Mouse (Mus musculus): ENCODE measurements around the gene Gpr183.

Gene Gpr183

DNA sequence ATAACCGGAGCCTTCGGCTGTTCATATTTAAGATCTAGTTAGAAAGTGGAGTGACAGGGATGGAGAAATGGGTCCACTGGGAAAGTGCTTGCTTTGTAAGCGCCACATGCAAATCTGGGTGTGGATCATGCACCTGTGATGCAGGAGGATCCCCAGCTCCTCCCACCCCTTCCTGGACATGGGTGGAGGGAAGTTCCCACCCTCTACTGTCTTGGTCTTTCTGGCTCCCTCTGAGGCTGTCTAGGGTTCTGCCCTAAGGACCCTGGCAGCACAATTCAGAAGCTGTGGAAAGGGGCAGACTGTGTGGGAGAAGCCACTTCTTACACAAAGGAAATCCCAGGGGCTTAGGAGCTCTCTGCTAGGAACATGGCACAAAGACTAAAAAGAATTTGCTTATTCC lies 33.4 kb downstream of the Gpr183 start:
- DNase-seq (ENCODE audit: low spot score in 2 of 2), result no peak

DNA sequence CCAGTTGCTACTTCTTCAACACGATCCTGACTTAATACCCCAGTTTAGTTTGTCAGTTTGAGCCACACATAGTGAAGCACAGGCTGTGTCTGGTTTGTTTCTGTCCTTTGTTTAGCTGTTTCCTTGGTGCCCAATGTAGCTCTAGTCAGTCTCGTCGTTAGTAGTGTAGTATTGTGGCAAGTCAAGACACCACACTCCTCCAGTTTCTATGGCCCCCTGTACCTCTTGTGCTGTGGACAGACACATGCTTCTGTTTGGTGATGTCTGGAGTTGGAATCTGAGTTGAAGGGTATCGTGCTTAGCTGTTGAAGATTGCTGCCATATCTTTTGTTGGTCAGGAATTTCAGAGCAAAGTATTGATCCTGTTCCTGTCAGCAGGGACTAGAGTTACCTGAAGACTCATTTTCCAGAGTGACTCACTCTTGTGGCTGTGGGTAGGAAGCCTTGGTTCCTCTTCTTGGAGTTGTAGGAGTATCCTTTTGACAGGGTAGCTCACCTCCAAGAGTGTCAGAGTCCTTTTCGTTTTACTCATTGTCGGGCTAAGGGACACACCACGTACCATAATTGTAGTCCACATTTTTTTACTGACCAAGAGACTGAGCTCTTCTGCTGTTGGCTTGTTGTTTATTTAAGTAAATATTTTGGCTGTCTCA lies 34.1 kb downstream of the Gpr183 start:
- DNase-seq (ENCODE audit: low spot score in 2 of 2), result no peak

GRCm38 (mm10) chr14:121929243-121929951 lies 35.6 kb downstream of the Gpr183 start:
- no peak for DNase-seq (ENCODE audit: low spot score in 2 of 2)

- DNase-seq (ENCODE audit: low spot score in 2 of 2), result peak in 1 of 2 experiments; percentile 73
Measured at GRCm38 (mm10) chr14:121928375-121929137, 36.4 kb downstream of the Gpr183 start.

DNA sequence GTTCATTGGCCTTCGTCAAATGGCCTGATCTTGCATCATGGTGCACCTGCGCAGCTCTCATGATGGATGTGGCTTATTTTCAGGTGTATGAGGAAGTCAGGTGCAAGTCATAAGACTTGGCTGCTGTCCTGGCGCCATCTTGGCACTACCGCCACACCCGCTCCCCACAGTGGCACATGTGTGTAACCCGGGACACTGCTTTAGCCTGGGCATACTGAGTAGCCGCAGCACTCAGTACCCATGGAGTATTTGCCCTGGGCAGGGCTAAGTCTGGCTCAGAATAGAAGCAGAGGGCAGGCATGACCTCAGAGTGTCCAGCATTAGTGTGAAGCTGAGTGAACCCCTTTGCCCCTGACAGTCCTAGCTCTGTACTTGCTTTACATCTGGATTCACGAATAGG lies 37.5 kb downstream of the Gpr183 start:
- DNase-seq (ENCODE audit: low spot score in 2 of 2), result no peak

DNA sequence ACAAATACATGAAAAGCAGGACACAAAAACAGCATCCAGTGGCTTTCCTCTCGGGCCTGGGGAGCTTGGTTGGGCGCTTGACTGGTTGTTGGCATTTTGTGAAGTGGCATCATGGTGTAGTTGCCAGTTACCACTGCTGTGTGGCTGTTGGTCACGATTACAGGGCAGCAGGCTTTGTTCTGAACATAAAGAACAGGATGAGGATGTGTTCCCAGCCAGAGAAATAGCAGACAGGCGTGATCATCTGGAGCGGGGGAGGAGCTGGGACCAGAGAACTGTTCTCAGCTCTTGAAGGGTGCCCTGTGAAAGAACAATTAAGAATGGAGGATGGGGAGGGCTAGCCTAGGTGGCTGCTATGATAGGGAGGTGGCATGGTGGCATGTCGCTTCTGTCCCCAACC lies 38.1 kb downstream of the Gpr183 start:
- DNase-seq (ENCODE audit: low spot score in 2 of 2), result no peak

GRCm38 (mm10) chr14:121924876-121925275 lies 40.1 kb downstream of the Gpr183 start:
- DNase-seq (ENCODE audit: low spot score in 2 of 2), result no peak

- DNase-seq (ENCODE audit: low spot score in 2 of 2), result no peak
Measured at GRCm38 (mm10) chr14:121922731-121923130, 42.3 kb downstream of the Gpr183 start.

DNA sequence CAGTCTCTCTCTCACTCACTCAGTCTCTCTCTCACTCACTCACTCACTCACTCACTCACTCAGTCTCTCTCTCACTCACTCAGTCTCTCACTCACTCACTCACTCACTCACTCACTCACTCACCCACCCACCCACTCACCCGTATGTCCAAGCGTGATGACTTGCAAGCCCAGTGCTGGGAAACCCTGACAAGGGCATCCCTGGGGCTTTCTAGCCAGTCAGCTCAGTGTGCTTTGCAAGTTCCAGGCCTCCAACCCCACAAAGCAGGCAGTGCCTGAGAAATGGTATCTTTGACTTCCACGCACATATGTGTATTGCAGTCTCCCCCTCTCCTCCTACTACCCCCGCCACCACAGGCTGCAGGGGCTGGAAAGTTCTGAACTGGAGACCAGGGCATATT lies 43.0 kb downstream of the Gpr183 start:
- no peak for DNase-seq (ENCODE audit: low spot score in 2 of 2)

GRCm38 (mm10) chr14:121920511-121921124 lies 44.4 kb downstream of the Gpr183 start:
- no peak for DNase-seq (ENCODE audit: low spot score in 2 of 2)

DNA sequence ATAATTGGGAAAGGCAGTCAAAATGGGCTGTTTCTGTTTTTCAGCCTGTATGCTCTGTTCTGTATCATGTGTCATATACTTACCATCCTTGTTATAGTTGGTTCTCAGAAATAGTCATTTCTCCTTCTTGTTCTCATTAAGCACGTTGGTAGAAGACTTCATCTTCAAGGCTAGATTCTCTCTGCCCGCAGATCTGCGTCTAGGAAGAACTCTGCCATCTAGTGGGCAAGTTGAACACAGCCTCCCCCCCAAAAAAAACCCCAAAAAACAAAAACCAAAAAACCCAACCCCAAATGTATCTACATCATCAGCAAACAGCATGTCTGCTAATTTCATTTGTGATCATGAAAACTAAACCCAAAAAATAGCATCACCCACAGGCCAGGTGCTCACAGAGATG lies 45.2 kb downstream of the Gpr183 start:
- DNase-seq (ENCODE audit: low spot score in 2 of 2), result peak in 1 of 2 experiments; percentile 56

DNA sequence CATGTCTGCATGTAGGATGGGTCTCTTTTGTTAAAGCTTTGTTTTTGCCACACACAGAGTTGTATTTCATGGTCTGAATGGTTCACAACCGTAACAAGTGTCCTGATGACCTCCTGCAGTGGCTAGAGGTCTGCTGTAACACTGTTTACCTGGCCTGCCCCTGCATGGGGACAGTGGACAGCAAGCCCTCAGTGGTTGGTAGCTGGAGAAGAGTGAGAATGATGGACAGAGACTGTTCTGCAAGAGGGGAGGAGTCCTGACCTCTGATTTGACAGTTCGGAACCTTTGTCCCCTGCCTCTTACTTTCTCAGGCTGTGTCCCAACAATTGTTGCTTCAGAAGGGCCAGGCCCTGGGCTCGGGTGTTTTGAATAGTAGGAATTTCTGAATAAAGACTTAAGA lies 46.7 kb downstream of the Gpr183 start:
- DNase-seq (ENCODE audit: low spot score in 2 of 2), result no peak

- DNase-seq (ENCODE audit: low spot score in 2 of 2), result no peak
Measured at GRCm38 (mm10) chr14:121916311-121917094, 48.5 kb downstream of the Gpr183 start.

GRCm38 (mm10) chr14:121915621-121916020 lies 49.4 kb downstream of the Gpr183 start, which contains the start of gene Gpr18:
Gpr18 (minus strand) TSS chr14:121915781.
- peak; percentile 37 to 47 for DNase-seq (ENCODE audit: low spot score in 2 of 2)

- no peak for DNase-seq (ENCODE audit: low spot score in 2 of 2)
Measured at GRCm38 (mm10) chr14:121915143-121915542, 49.9 kb downstream of the Gpr183 start.

DNA sequence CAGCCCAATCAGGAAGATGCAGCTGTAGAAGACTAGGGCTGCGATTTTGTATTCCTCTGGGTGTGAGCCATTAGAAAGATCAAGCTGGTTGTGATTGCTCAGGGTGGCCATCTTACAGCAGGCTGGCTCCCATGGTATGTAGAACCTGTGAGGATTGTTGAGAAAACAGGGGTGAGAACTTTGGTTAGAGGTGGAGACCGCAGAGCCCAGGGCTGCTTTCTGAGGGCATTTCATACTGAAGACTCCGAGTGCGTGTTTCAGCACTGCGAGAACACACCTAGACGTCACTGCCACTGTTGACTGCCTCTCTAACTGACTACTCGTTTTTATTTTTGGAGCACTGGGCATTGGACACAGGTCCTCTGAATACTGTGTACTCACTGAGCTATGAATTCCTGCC lies 52.5 kb downstream of the Gpr183 start:
- DNase-seq (ENCODE audit: low spot score in 2 of 2), result no peak

DNA sequence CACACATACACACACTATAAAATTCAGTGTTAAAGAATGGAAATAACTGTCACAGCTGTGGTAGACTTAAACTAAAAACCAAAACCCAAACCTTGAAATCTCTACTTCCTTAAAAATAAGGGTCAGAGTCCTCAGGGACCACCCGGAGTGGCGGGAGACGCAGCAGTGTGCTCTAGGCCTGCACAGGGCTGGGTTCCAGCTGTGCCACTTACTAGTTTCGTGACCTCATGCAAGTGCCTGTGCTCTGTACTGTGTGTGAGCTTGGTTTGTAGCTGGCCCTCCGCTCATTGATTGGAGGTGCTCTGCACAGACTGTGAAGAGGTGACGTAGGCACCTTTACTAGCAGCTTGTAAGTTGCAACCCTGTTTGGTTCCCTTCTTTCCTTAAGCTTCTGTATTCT lies 55.1 kb downstream of the Gpr183 start:
- no peak for DNase-seq (ENCODE audit: low spot score in 2 of 2)

DNA sequence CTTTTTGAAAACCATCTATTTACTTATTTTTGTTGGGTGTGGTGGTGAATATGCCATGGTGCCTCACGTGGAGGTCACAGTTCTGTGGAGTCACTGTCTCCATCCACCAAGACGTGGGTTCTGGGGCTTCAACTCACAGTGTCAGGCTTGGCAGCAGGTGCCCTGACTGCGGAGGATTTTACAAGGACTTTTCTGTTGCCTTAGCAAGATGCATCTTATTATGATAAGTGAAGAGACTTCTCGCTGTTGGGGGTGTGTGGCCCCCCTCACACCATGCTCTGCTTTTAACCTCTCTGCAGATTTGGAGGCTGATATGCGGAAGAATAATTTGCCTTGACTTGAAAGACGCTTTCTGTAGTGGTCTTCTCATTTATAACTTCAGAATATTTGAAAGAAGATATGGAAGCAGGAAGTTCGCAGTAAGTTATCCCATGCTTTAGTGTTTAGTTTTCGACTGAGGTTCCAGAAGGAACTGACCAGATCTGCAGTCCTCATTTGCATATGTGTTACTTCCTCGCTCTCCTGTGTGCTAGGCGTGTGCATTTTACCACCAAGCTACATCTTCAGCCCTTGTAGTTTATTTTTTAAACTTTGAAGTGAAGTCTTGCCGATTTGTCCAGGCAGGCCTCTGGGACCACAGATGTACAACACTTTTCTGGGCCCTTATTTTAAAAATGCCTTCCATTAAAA lies 57.9 kb downstream of the Gpr183 start:
- no peak for DNase-seq (ENCODE audit: low spot score in 2 of 2)

- no peak for DNase-seq (ENCODE audit: low spot score in 2 of 2)
Measured at GRCm38 (mm10) chr14:121906341-121906991, 58.5 kb downstream of the Gpr183 start.

- DNase-seq (ENCODE audit: low spot score in 2 of 2), result no peak
Measured at GRCm38 (mm10) chr14:121904754-121905153, 60.2 kb downstream of the Gpr183 start.

Data from thymus, postnatal 10 days (tissue).